Mouse (Mus musculus) kidney, adult 2 months (tissue): Measurements from ENCODE around the gene Ppp1r1a.

ENCODE experiments used
- CTCF ChIP-seq: fragments of 200-500 bp; conservative IDR thresholded peaks from 2 replicates; pipeline ENCODE4 v1.5.1; 2011; ENCODE audit warnings: low read depth, mild to moderate bottlenecking, control low read depth, low read length, moderate library complexity, mixed read lengths; ENCODE audit not compliant: insufficient read depth, insufficient read length
- POLR2A ChIP-seq: fragments of 200-500 bp; IDR thresholded peaks from one replicate; pipeline ENCODE4 v1.6.1; 2011; ENCODE audit warnings: low read depth, low read length, control low read depth

- no peak for TF ChIP-seq CTCF
- no peak for TF ChIP-seq POLR2A
Observed at GRCm38 (mm10) chr15:103535030-103535429, 2.8 kb downstream of the Ppp1r1a start.
